Mouse (Mus musculus) telencephalon, adult 2 months (tissue): ENCODE measurements around the gene Ubd.
"Not testable (repeated sequence)": the region's sequence is repeated elsewhere in the genome, so short reads cannot be mapped to it uniquely, and the experiment has no call there.

ENCODE experiments used
- DNase-seq: peaks from one replicate; pipeline ENCODE4 v3.0.0-alpha.2; 2011; ENCODE audit warnings: low read depth, low spot score

Ubd gene

GRCm38 (mm10) chr17:37193656-37194055, at the start of gene Ubd:
TSS of gene Ubd (plus strand) at chr17:37193892.
- DNase-seq = no peak

DNA sequence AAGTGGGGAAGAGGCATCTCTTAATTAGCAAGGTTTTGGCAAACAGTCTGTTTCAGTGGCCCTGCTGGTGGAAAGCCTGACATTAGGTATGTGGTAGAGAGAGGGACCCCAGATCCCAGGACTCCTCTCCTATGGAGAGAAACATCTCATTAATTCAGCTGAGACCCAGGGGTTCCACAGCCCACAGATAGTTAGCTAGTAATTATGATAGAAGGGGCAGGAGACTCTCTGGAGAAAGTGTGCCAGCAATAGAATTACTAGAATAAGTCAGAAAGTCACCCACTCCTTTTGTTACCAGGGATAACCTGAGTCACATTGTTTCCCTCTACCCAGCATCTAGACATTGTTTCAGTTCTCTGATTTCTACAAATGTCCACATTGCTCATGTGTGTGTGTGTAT, 32.3 kb upstream of the Ubd start, which contains the start of gene Olfr93:
Olfr93 (minus strand) TSS at position 101 of the 400 bp plus-strand sequence.
- DNase-seq = no peak

GRCm38 (mm10) chr17:37185474-37185873, 8.2 kb upstream of the Ubd start:
- DNase-seq = no peak

- no peak for DNase-seq
These were observed 3.0 kb upstream of the Ubd start for GRCm38 (mm10) chr17:37190711-37191110.

DNA sequence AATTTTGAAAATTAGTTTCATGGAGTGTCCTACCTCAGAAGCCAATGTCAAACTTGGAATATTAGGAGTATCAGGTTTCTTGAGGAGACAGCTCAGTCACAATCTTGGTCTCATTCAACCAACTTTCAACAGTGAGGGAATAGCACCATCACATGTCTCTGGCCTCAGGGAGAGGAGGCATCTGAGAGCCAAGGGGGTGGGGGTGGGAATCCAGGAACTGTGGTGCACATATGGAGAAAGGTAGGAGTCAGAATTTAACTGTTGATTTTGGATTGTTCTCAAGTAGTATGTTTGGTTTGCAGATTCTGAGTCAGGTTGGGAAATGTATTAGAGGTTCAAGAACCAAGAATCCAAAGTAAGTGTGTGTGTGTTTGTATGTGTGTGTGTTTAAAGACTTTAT, 660 bp upstream of the Ubd start:
- no peak for DNase-seq

- no peak for DNase-seq
These were observed 1.1 kb downstream of the Ubd start for GRCm38 (mm10) chr17:37194782-37195181.

DNA sequence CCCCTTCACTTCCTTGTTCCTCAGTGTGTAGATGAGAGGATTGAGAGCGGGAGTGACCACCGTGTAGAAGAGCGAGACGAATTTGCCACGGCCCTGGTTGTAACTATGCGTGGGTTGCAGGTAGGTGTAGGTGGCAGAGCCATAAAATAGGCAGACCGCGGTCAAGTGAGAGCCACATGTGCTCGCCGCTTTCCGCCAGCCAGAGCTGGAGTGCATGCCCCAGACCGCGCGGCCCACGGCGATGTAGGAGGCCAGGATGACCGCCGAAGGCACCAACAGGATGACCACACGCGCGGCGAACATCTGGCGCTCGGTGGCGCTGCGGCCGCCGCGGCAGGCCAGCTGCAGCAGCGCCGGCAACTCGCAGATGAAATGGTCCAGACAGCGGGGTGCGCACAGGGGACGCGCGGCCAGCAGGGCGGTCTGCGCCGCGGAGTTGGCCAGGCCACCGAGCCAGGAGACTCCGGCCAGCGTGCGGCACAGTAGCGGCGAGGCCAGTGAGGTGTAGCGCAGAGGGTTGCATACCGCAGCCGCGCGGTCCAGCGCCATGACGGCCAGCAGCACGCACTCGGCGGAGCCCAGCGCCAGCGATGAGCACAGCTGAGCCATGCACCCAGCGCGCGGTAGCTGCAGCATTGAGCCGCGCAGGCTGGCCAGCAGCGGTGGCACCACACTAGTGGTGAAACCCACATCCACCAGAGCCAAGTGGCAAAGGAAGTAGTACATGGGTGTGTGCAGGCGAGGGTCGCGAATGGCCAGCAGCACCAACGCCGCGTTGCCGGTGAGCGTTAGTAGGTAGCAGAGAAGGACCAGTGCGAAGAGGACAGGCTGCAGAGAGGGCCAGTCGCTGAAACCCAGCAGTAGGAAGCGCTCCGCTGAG, 3.4 kb downstream of the Ubd start:
- DNase-seq = no peak

- no peak for DNase-seq
These were observed 7.2 kb downstream of the Ubd start, which contains the start of gene Olfr94 for GRCm38 (mm10) chr17:37200894-37201293. TSS of gene Olfr94 (minus strand) at chr17:37200994.

- peak; percentile 65 for DNase-seq
These were observed 9.7 kb downstream of the Ubd start for GRCm38 (mm10) chr17:37203206-37203916.

GRCm38 (mm10) chr17:37203917-37204236, 10.2 kb downstream of the Ubd start:
- no peak for DNase-seq

GRCm38 (mm10) chr17:37210884-37211768, 17.4 kb downstream of the Ubd start:
- peak; percentile 5 for DNase-seq

- DNase-seq = no peak
These were observed 19.3 kb downstream of the Ubd start, which contains the start of gene Olfr95 for GRCm38 (mm10) chr17:37213018-37213417. TSS of gene Olfr95 (minus strand) at chr17:37213118.

- no peak for DNase-seq
These were observed 24.8 kb downstream of the Ubd start for GRCm38 (mm10) chr17:37218486-37218885.

- DNase-seq = no peak
These were observed 26.2 kb downstream of the Ubd start, which contains the start of gene Olfr96 for GRCm38 (mm10) chr17:37219846-37220245. TSS of gene Olfr96 (plus strand) at chr17:37220146.

GRCm38 (mm10) chr17:37221879-37222278, 28.2 kb downstream of the Ubd start:
- no peak for DNase-seq

DNA sequence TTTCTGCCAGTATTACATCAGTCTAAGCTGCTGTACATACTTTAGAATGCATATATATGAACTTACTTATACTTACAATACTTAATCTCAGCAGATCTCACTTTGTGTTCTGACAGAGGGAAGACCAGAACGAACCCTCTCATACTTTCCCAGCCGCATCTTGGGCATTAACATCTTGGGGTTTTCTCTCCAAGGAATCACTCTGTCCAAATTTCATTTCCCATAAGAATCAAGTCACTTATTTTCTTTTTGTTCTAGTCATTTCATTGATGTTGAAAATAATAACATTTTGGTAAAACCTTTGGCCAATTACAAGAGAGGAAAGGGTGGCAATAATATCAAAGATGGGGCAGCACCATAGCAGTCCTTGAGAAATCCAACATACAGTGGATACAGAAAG, 43.5 kb downstream of the Ubd start, which contains the start of gene Olfr97:
Olfr97 (minus strand) TSS at position 101 of the 400 bp plus-strand sequence.
- not testable (repeated sequence) for DNase-seq

GRCm38 (mm10) chr17:37242198-37242597, 48.5 kb downstream of the Ubd start:
- no peak for DNase-seq
